Mouse (Mus musculus) macrophage (primary cell): ENCODE results near the gene Chrm5. TPM values are rescaled to one million over a fixed set of nuclear protein-coding genes. Genes with fewer than 3 reads are reported as not detected.
"Not testable (repeated sequence)": the region's sequence is repeated elsewhere in the genome, so short reads cannot be mapped to it uniquely, and the experiment has no call there.

Source experiments
- H3K27ac ChIP-seq: fragments of 350-480 bp; formaldehyde crosslinking; 2 replicates; pipeline ENCODE4 v1.9.0; 2021
- H3K36me3 ChIP-seq: fragments of 350-480 bp; formaldehyde crosslinking; 2 replicates; pipeline ENCODE4 v1.9.0; 2021; ENCODE audit errors: inconsistent target
- H3K4me3 ChIP-seq: fragments of 350-480 bp; formaldehyde crosslinking; 2 replicates; pipeline ENCODE4 v1.9.0; 2021; ENCODE audit errors: inconsistent target
- H3K79me2 ChIP-seq: fragments of 350-480 bp; formaldehyde crosslinking; 2 replicates; pipeline ENCODE4 v1.9.0; 2021; ENCODE audit errors: inconsistent target
- WGBS: methylation state at CpG from one replicate; pipeline ENCODE4 v1.1.7; 2026; ENCODE audit warnings: inconsistent platforms; ENCODE audit not compliant: missing documents; 5-methylcytosine and 5-hydroxymethylcytosine counted together
- polyA plus RNA-seq: library from polyadenylated mRNA; stranded (reverse); fragments of 250-400 nt; gene quantifications from 3 replicates; pipeline ENCODE4 v1.2.4, GENCODE M21; 2018; ENCODE audit warnings: inconsistent platforms

Gene Chrm5
- polyA plus RNA-seq, 1 experiment from 2014 or later = not detected

DNA sequence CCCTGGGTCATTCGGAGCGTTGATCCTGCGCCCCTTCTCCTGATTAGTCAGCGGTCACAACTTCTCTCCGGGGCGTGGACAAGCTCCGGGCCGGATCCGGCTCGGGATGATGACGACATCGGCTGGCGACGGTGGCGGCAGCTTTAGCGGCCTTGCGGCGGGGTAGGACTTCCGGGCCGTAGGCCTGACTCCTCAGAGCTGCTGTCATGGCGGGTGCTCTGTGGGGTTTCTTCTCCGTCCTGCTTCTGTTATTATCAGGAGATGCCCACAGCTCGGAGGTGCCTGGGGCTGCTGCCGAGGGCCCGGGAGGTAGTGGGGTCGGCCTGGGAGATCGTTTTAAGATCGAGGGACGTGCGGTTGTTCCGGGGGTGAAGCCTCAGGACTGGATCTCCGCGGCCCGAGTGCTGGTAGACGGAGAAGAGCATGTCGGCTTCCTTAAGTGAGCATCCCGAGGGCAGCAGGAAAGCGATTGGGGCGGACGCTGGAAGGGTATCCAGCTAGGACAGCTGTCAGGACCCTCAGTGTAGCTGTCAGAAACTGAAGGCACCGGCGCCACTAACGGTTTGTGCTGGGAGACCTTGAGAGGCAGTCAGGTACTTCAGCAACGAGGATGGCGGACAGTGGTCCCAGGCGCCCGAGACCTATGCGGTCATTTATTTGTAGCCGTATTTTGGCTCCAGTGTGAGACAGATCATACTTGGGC, 25.6 kb downstream of the Chrm5 start, which contains the start of gene Emc7:
Gene Emc7, plus strand, starts transcription at position 136 of the 703 bp plus-strand sequence.
- peak within 1 kb of the TSS; percentile 80 for H3K27ac ChIP-seq
- WGBS = 0% methylated on average over 49 of the region's 49 CpGs
- peak within 1 kb of the TSS; percentile 99 for H3K4me3 ChIP-seq
- peaks cover 52% of the 10 kb centered on the region for H3K79me2 ChIP-seq
- peaks cover 14% of the 10 kb centered on the region for H3K36me3 ChIP-seq

DNA sequence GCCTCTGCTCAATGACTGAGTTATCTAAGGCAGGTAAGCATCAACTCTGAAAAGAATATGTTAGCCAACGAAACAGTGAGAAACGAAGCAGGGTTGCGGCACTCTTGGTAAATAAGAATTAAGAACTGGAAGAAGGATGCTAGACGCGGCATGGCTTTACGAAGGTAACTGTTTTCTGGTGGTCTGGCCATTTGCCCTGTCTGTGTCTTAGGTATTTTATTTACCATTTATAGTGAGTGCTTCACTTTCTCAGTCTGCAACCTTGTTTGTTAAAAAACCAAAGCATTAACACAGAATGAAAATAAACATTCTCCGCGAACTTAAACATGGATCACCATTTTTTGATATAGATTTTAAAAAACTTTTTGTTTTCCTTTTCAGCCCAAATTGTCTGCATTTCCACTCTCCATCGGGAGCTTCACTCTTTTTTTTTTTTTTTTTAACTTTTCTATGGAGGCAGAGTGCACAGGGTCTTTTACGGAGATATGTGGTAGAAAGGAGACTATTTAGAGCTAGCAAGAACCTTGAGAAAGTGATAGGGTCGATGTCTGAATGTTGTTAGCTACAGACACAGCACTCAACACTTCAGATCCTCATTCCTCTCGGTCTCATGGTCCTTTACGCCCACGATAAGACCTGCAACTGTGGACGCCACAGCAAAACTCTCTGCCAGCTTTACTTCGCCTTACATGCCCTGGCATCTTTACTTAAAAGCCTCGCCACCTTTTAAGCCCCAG, 26.3 kb downstream of the Chrm5 start:
- Histone ChIP-seq H3K79me2 (peaks cover 44% of the 10 kb centered on the region), H3K36me3 (peaks cover 7% of the 10 kb centered on the region; the same call in 1 of the 2 replicates), H3K4me3 (peak overlapping the region; percentile 99), H3K27ac (peak overlapping the region; percentile 80)
- 32% methylated on average over 17 of the region's 17 CpGs for WGBS

DNA sequence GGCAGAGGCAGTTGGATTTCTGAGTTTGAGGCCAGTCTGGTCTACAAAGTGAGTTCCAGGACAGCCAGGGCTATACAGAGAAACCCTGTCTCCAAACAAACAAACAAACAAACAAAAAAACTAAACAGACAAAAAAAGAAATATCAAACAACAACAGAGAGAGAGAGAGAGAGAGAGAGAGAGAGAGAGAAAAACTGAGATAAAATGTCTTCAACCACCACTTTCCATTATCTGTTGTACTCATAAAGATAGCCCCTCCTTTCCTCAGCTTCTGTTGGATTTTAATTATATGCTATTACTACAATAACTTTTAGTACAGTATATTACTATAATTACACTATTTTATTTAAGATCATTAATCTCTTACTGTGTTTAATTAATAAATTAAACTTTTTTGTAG, 28.1 kb downstream of the Chrm5 start:
- H3K79me2 ChIP-seq = peaks cover 27% of the 10 kb centered on the region
- not testable (repeated sequence) for H3K36me3 ChIP-seq, H3K27ac ChIP-seq, H3K4me3 ChIP-seq

DNA sequence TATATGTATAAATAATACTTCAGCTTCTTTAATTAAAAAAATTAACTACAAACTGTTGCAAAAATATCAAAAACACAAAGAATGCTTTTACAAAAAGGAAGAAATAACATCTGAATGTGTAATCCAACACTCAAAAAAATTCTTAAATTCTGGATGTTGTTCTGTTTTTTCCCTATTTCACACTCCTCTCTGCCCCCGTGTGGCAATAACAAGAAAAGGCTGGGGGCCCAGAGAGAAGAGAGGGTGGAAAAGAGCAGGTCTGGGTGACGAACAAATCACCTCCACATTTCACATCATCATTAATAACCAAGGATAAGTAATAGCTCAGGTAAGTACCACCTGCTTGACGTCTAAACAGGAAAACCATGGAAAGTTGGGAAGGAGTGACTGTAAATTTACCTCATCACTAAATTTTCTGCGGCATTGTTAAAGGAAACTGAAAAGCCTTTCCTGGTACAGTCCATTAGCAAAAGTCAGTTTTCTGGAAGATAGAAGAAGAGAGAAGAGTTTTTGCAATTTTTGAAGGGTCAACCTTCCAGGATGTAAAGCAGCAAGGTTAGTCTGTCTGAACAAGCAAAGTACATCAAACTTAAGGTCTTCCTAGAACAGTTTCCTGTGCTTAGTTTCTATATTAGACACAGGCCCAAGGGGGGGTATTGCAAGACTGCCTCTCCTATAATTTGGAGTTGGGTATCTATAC, 30.8 kb downstream of the Chrm5 start:
- H3K27ac ChIP-seq = no peak overlapping the region; the same call in 1 of the 2 replicates
- H3K79me2 ChIP-seq = no peaks in the 10 kb centered on the region
- WGBS = 31% methylated on average over 4 of the region's 4 CpGs
- H3K36me3 ChIP-seq = no peaks in the 10 kb centered on the region
- no peak overlapping the region for H3K4me3 ChIP-seq

DNA sequence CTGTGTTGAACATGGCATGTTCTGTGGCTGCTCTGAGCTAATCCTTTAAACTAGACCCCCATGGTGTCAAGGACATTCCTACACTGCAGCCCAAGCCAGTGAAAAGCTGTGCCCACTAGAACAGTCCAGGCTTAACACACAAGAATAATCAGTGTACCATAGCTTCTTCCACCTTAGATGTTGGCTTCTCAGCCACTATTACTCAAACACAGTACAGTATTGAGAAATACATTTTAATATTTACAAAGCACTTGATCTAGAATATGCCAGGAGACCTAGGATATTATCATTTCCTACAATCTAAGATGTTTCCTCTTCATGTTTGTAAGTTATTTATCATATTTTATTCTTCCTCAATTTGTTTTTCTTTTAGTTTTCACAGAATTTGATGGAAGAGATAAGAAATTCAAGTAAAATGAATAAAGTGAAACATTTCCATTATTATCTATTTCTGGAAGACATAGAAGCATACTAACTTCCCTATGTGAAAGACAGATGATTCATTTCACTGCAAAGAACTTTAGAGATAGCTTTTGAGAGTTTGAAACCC, 32.0 kb downstream of the Chrm5 start:
- Histone ChIP-seq H3K36me3 (no peaks in the 10 kb centered on the region), H3K27ac (peak overlapping the region; percentile 91), H3K79me2 (no peaks in the 10 kb centered on the region), H3K4me3 (no peak overlapping the region)

DNA sequence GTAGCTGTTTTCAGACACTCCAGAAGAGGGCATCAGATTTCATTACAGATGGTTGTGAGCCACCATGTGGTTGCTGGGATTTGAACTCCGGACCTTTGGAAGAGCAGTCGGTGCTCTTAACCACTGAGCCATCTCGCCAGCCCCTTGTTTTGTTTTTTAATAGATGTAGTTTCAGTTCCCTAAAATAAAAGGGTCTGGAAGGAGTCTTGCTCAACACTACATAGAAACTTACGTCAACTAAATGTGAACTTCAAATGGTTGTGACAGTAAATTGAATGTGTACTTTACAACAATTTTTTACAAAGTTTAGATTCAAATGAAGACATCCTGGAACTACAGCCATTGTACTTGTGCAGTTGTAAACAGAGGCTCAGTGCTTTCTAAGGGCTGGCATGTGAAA, 32.5 kb downstream of the Chrm5 start:
- not testable (repeated sequence) for H3K36me3 ChIP-seq, H3K79me2 ChIP-seq, H3K4me3 ChIP-seq
- peak overlapping the region; percentile 91 for H3K27ac ChIP-seq
- WGBS = 4% methylated on average over 3 of the region's 4 CpGs

DNA sequence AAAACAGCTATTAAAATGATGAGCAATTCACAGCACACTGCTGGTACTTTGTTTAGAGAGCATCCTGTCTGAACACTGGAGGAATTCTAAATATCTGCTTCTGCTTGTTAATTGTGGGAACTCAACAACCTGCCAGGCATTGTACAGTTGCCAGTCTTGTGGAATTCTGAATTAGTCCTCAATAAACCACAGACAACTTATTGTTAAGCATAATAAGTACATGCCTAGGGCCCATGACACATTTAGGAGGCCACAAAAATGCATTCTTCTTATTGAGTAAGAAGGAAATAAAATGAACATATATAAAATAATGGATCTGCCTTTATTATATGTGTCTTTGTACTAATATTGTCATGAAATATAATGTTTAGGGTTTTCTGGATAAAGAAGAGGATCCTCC, 35.1 kb downstream of the Chrm5 start:
- H3K36me3 ChIP-seq = no peaks in the 10 kb centered on the region
- no peak overlapping the region for H3K4me3 ChIP-seq
- H3K79me2 ChIP-seq = no peaks in the 10 kb centered on the region
- no peak overlapping the region for H3K27ac ChIP-seq

DNA sequence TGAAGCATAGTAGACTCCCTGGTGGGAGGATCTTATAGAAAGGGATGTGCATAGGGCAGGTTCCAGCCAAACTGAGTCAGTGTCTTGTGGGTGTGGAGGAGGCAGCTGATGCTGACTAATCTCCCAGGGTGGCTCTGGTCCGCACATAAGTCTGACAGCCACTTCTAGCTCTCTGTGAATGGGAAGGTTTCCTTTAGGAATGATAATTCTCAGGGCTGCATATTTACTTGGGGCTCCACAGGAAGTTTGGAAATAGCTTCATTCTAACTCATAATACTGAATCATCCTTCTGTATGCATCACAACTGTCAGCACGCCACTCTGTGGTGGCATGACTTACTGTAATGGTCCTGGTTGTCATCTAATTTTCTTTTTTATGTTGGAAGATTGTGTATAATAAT, 37.1 kb downstream of the Chrm5 start:
- H3K27ac ChIP-seq = peak overlapping the region; percentile 66
- no peaks in the 10 kb centered on the region for H3K79me2 ChIP-seq
- no peak overlapping the region for H3K4me3 ChIP-seq
- H3K36me3 ChIP-seq = no peaks in the 10 kb centered on the region
- WGBS = 44% methylated on average over 2 of the region's 2 CpGs

DNA sequence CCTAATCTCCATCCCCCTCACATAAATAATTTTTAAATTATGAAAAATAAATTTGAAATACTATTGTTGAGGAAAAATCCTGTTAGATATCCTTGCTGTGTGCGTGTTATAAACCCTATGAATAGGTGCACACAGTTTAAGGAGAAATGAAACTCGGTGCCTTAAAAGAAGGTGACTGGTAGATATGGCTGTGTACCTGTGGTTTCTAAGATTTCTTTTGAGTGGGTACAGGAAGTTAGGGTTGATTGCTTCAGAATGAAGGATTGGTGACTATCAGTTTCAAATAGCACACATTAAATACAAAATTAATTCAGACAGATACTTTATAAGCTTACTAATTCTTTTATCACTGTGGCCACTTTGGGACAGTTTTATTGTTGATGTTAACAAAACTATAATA, 43.0 kb downstream of the Chrm5 start:
- 60% methylated on average over 1 of the region's 2 CpGs for WGBS
- no peak overlapping the region for H3K4me3 ChIP-seq
- no peak overlapping the region for H3K27ac ChIP-seq
- no peaks in the 10 kb centered on the region for H3K79me2 ChIP-seq
- no peaks in the 10 kb centered on the region for H3K36me3 ChIP-seq

DNA sequence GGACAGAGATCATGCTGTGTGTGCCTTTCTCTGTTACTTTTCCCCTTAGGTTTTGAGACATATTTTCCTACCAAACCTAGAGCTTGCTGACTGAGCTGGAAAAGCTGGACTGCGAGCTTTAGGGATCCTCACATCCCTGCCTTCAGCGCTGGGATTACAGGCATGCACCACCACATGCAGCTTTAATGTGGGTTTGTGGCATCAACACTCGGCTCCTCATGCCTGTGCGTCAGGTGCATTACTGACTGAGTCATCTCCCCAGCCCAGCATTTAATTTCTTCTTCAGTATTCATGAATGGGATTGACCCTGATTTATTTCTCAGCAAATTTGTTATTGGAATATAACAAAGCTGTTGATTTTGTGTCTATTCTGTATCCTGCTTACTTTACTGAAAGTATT, 44.3 kb downstream of the Chrm5 start:
- no peaks in the 10 kb centered on the region for H3K79me2 ChIP-seq
- H3K36me3 ChIP-seq = no peaks in the 10 kb centered on the region
- H3K27ac ChIP-seq = no peak overlapping the region
- H3K4me3 ChIP-seq = no peak overlapping the region
- 91% methylated on average over 4 of the region's 4 CpGs for WGBS

DNA sequence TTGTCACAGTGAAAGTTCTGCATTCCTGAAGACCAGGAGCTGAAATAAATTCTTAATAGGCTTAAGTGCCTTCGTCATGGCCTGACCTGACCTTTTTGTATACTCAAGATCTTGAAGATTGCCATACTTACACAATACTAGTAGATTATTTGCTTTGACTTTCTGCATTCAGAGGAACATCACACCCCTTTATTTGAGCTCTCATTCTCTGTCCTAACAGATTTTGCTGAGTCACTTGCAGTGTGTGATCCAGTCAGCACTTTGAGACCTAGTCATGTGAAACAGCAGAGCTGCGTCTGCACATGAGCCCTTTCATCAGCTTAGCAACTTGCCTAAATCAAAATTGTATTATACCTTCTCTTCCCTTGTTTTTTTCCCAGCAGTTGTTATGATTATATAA, 47.2 kb downstream of the Chrm5 start:
- 59% methylated on average over 2 of the region's 2 CpGs for WGBS
- Histone ChIP-seq H3K36me3 (no peaks in the 10 kb centered on the region), H3K79me2 (no peaks in the 10 kb centered on the region), H3K4me3 (no peak overlapping the region), H3K27ac (peak overlapping the region; percentile 76)

DNA sequence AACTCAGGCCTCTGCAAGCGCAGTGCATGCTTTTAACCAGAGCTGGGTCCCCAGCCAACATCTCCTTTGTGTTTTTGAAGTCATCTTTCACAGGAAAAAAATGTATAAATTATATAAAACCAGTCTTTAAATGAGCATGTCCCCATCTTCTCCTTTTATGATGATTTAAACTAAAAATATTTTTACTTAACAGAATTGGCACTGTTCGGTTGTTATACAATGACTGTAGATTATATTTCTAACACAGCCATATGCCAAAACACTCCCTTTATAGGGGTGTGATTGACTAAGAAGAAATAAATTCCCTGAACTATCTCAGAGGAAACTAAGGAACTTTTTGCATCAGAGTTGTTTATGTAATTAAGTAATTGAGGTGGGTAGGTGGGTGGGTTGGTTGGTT, 48.0 kb downstream of the Chrm5 start:
- H3K4me3 ChIP-seq = no peak overlapping the region
- H3K27ac ChIP-seq = no peak overlapping the region
- no peaks in the 10 kb centered on the region for H3K36me3 ChIP-seq
- H3K79me2 ChIP-seq = no peaks in the 10 kb centered on the region
- WGBS = 94% methylated on average over 2 of the region's 2 CpGs

DNA sequence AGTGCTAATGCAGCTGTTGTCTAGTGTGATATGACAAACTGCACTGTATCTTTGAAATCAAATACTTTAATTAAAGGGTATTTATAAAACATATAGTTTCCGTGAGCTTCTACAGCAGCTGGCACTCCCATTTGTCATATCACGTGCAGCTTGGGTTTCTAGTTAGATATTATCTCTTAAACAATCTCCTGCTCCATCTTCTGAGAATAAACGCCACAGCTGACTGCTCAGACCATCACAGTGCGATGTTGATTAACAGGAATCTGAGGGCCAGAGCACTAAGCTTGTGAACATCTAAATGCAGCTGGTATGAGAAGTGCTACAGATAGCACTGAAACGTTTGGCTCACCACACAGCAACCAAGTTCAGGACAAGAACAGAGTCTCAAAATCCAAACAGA, 50.2 kb downstream of the Chrm5 start:
- Histone ChIP-seq H3K79me2 (no peaks in the 10 kb centered on the region), H3K27ac (no peak overlapping the region), H3K36me3 (no peaks in the 10 kb centered on the region), H3K4me3 (no peak overlapping the region)
- 82% methylated on average over 5 of the region's 5 CpGs for WGBS

DNA sequence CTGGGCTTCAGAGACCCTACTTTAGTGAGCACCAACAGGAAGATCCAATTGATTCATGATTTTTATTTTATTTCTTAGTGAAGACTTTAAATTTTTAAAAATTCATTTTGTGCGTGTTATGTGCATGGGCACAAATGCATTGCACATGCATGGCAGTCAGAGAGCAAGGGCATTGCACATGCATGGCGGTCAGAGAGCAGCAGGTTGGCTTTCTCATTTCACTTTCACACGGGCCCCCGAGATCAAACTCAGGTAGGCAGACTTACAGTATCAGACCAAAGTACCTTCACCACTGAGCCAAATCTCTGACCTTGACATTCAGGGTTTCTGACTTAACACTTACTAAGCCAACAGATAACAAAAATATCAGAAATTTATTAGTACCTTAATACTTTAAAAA, 50.9 kb downstream of the Chrm5 start:
- H3K4me3 ChIP-seq = no peak overlapping the region
- 86% methylated on average over 4 of the region's 4 CpGs for WGBS
- H3K79me2 ChIP-seq = no peaks in the 10 kb centered on the region
- no peaks in the 10 kb centered on the region for H3K36me3 ChIP-seq
- H3K27ac ChIP-seq = no peak overlapping the region
